In the genomic region with DNA sequence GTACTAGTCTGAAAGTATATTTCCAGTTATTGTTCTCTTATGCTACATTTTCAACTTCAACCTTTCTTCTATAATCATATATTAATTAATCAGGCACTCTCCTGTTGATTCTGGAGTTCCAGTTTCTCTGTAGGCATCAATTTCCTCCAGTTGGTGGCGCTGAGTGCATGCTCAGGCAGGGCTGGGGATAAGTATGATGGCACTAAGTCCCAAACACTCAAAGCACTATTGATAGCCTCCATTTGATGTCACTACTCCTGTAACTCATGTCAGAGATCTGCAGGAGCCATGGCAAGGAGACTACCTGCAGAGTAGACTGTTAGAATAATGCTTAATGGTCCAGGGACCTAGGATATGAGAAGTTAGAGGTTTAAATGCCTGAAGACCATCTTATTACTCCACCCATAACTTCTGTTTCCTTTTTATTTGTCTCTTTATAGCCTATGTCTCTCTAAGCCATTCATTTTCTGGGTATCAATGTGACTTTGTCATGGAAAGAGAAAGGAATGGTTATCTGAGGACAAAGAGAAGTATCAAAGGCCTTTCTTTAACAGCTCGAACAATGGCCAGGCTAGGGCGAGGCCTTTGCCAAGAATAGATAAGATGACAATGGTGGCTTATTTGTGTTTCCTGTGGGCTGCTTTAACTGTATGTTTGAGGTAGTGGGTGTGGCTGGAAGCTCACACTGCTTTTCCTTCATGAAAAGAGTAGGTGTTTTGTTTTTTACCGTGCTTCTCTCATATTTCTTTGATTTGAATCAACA, we compare ENCODE assay signal across 8 mouse cellular contexts.
DNase-seq lines count a peak whose midpoint lies in the region; ATAC-seq and TF ChIP-seq lines count a peak whose summit lies in the region.

No protein-coding gene starts in this region.

- H3K4me2 ChIP-seq in intestine, postnatal 0 days (replicated peaks; ENCODE audit: low read depth): no peak overlapping the region
- no peak overlapping the region for H3K4me2 ChIP-seq in intestine, embryonic 15.5 days (replicated peaks)
- no peak overlapping the region for H3K4me2 ChIP-seq in forebrain, embryonic 12.5 days

- no peaks in the 10 kb centered on the region for H3K9me3 ChIP-seq in intestine, postnatal 0 days (ENCODE audit: control insufficient read depth)
- no peaks in the 10 kb centered on the region for H3K9me3 ChIP-seq in intestine, embryonic 15.5 days
- H3K9me3 ChIP-seq in ES-E14 (ENCODE audit: control insufficient read depth, insufficient read depth, low read depth, low read length): no peaks in the 10 kb centered on the region
- H3K9me3 ChIP-seq in forebrain, embryonic 12.5 days: no peaks in the 10 kb centered on the region

- no peak overlapping the region for H3K9ac ChIP-seq in intestine, postnatal 0 days (ENCODE audit: low read depth, low read length)
- no peak overlapping the region for H3K9ac ChIP-seq in intestine, embryonic 15.5 days
- H3K9ac ChIP-seq in ES-E14 (ENCODE audit: insufficient read depth, low read depth, low read length, poor library complexity, severe bottlenecking): no peak overlapping the region
- H3K9ac ChIP-seq in forebrain, embryonic 12.5 days: no peak overlapping the region

- in situ Hi-C loops in ES-E14 (cut with MboI; ENCODE audit: low sequenced_read_pairs in 2 of 2, unreplicated experiment in 2 of 2): no loop called here

- intact Hi-C loops in gastrocnemius, postnatal 14 days (cut with DNase I; ENCODE audit: low total_unique reads): no loop called here

- WGBS in intestine, postnatal 0 days: 40% methylated on average over 4 of the region's 4 CpGs
- WGBS in intestine, embryonic 15.5 days: 45% methylated on average over 4 of the region's 4 CpGs
- WGBS in forebrain, embryonic 12.5 days: 71% methylated on average over 4 of the region's 4 CpGs

- DNase-seq in ES-E14 (ENCODE audit: low read depth, low spot score): peak; percentile 58
- DNase-seq in cerebellum, adult 9-10 months: peak; percentile 8
- peak; percentile 9 to 28 for DNase-seq in layer of hippocampus, adult 2 months (ENCODE audit: low spot score in 2 of 2)
- DNase-seq in gastrocnemius, postnatal 14 days: no peak

- no peaks in the 10 kb centered on the region for H3K36me3 ChIP-seq in intestine, postnatal 0 days (ENCODE audit: control insufficient read depth, insufficient read depth)
- H3K36me3 ChIP-seq in intestine, embryonic 15.5 days: no peaks in the 10 kb centered on the region
- H3K36me3 ChIP-seq in ES-E14 (ENCODE audit: control insufficient read depth, insufficient read depth, low read length, poor library complexity, severe bottlenecking): no peaks in the 10 kb centered on the region
- H3K36me3 ChIP-seq in forebrain, embryonic 12.5 days (replicated peaks): no peaks in the 10 kb centered on the region

- H3K27me3 ChIP-seq in intestine, postnatal 0 days (replicated peaks; ENCODE audit: control insufficient read depth, insufficient read depth, low read length): no peaks in the 10 kb centered on the region
- no peaks in the 10 kb centered on the region for H3K27me3 ChIP-seq in intestine, embryonic 15.5 days (replicated peaks)
- H3K27me3 ChIP-seq in forebrain, embryonic 12.5 days: no peaks in the 10 kb centered on the region

- no peak overlapping the region for H3K4me3 ChIP-seq in intestine, postnatal 0 days (ENCODE audit: low read depth, low read length)
- H3K4me3 ChIP-seq in intestine, embryonic 15.5 days (replicated peaks): no peak overlapping the region
- H3K4me3 ChIP-seq in ES-E14 (ENCODE audit: insufficient read depth in 1 of 2, low read depth in 1 of 2, low read length in 2 of 2, poor library complexity in 1 of 2, severe bottlenecking in 1 of 2): no peak overlapping the region
- no peak overlapping the region for H3K4me3 ChIP-seq in layer of hippocampus, adult 2 months
- no peak overlapping the region for H3K4me3 ChIP-seq in forebrain, embryonic 12.5 days (replicated peaks)

- H3K27ac ChIP-seq in intestine, postnatal 0 days (ENCODE audit: low read depth, low read length): no peak overlapping the region
- no peak overlapping the region for H3K27ac ChIP-seq in intestine, embryonic 15.5 days
- no peak overlapping the region for H3K27ac ChIP-seq in ES-E14 (ENCODE audit: insufficient read depth, low read depth, low read length, poor library complexity, severe bottlenecking)
- H3K27ac ChIP-seq in layer of hippocampus, adult 2 months: no peak overlapping the region
- H3K27ac ChIP-seq in forebrain, embryonic 12.5 days: no peak overlapping the region

- no peak for ATAC-seq in intestine, postnatal 0 days
- no peak for ATAC-seq in intestine, embryonic 15.5 days
- peak; percentile 98 for ATAC-seq in megakaryocyte-erythroid progenitor cell, adult 5-6 weeks (replicated peaks; ENCODE audit: low FRiP score, low TSS enrichment, poor library complexity, severe bottlenecking)
- no peak for ATAC-seq in forebrain, embryonic 12.5 days (ENCODE audit: low FRiP score)

- peak; percentile 53 for TF ChIP-seq CTCF in intestine, postnatal 0 days (IDR thresholded peaks at IDR 0.05; ENCODE audit: low read depth)
- TF ChIP-seq CTCF in layer of hippocampus, adult 2 months (conservative IDR thresholded peaks at IDR 0.05): peak; percentile 78

- H3K4me1 ChIP-seq in intestine, postnatal 0 days (replicated peaks; ENCODE audit: control insufficient read depth, insufficient read depth, low read length): no peaks in the 10 kb centered on the region
- H3K4me1 ChIP-seq in intestine, embryonic 15.5 days (replicated peaks): no peaks in the 10 kb centered on the region
- H3K4me1 ChIP-seq in ES-E14 (ENCODE audit: control insufficient read depth in 2 of 2, insufficient read depth in 2 of 2, low read length in 2 of 2, poor library complexity in 1 of 2): no peaks in the 10 kb centered on the region
- H3K4me1 ChIP-seq in forebrain, embryonic 12.5 days: no peaks in the 10 kb centered on the region

TF ChIP-seq in ES-E14, 5 proteins besides CTCF, POLR2A, EP300 and RAD21:
- TF ChIP-seq MAFK (IDR thresholded peaks at IDR 0.05; ENCODE audit: insufficient read depth, low read depth, low read length) (no peak), CHD2 (IDR thresholded peaks at IDR 0.05; ENCODE audit: low read depth, low read length) (no peak), ZNF384 (IDR thresholded peaks at IDR 0.05; ENCODE audit: low read depth, low read length) (no peak), ZC3H11A (IDR thresholded peaks at IDR 0.05; ENCODE audit: borderline replicate concordance, low read depth, low read length) (no peak), HCFC1 (IDR thresholded peaks at IDR 0.05; ENCODE audit: borderline replicate concordance, insufficient read depth, low read length) (no peak)
TF ChIP-seq in ES-E14: peak in this region for 0.
